ENCODE assay signal across 24 mouse cellular contexts in the genomic region with DNA sequence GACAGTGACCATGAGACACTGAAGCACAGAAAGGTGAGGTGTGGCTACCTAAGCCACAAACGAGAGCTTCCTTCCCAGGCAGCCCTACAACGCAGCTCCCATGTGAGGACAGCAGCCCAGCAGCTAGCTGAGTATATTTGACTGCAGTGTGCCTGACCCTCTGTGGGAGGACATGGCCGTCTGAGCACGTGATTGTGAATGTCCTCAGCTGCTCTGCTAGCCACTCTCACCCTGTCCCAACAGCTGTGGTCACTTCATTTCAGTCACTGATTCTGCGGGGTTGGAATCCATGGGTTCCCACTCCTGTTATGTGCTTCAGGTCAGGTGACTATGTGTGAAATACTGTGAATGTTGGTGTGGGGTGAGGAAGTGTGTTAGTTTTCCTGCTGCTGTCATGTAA. TPM values are rescaled to one million over a fixed set of nuclear protein-coding genes. Genes with fewer than 3 reads are reported as not detected.
DNase-seq lines count a peak whose midpoint lies in the region; ATAC-seq and TF ChIP-seq lines count a peak whose summit lies in the region.
"Had no signal": no experiment of that assay in that cellular context is flagged by ENCODE, and none has a peak within 500 bp of the region (broad histone marks: within the 10 kb centered on the region; RNA-seq: fewer than 3 reads in every experiment).

No protein-coding gene starts in this region.

- no peaks in the 10 kb centered on the region for H3K27me3 ChIP-seq in lung, embryonic 14.5 days (ENCODE audit: insufficient read depth, low read length)
- no peaks in the 10 kb centered on the region for H3K27me3 ChIP-seq in hindbrain, embryonic 13.5 days
- H3K27me3 ChIP-seq: embryonic facial prominence, embryonic 12.5 days; forebrain, embryonic 15.5 days; heart, embryonic 15.5 days; intestine, embryonic 15.5 days; liver, embryonic 15.5 days; midbrain, embryonic 13.5 days; Patski had no signal

- DNase-seq in kidney, adult 11 months: peak; percentile 11
- no peak for DNase-seq in kidney, adult 8-10 months
- peak; percentile 23 for DNase-seq in lung, embryonic 14.5 days
- no peak for DNase-seq in lung, postnatal 36 days
- peak; percentile 51 for DNase-seq in kidney, postnatal 10 days
- DNase-seq in lung, postnatal 4 days: peak; percentile 40 to 76
- DNase-seq: adrenal gland, postnatal 10 days; cerebellum, adult 9-10 months; cerebellum, postnatal 36 days; layer of hippocampus, adult 9-11 months; retina, postnatal 1 day; right cerebral cortex, postnatal 14 days had no signal

- 0 out of 2 replicates have a peak, but pooled peaks cover under 1% of the 10 kb centered on the region for H3K36me3 ChIP-seq in lung, embryonic 14.5 days (ENCODE audit: insufficient read depth)
- H3K36me3 ChIP-seq in hindbrain, embryonic 13.5 days: peaks cover 16% of the 10 kb centered on the region; the same call in 1 of the 2 replicates
- H3K36me3 ChIP-seq: embryonic facial prominence, embryonic 12.5 days; forebrain, embryonic 15.5 days; heart, embryonic 15.5 days; intestine, embryonic 15.5 days; liver, embryonic 15.5 days had no signal

- ATAC-seq in lung, embryonic 14.5 days (ENCODE audit: insufficient read depth): 0 out of 2 replicates have a peak, but pooled peaks have one; percentile 35
- no peak for ATAC-seq in hindbrain, embryonic 13.5 days (ENCODE audit: low FRiP score)
- ATAC-seq: forebrain, embryonic 15.5 days; hindbrain, postnatal 0 days; intestine, embryonic 15.5 days; midbrain, embryonic 13.5 days; Patski had no signal

- no peak for TF ChIP-seq CTCF in lung, embryonic 14.5 days (IDR thresholded peaks at IDR 0.05; ENCODE audit: low read depth)

- H3K27ac ChIP-seq in lung, embryonic 14.5 days (ENCODE audit: low read depth): no peak overlapping the region
- H3K27ac ChIP-seq in hindbrain, embryonic 13.5 days: no peak overlapping the region
- H3K27ac ChIP-seq: embryonic facial prominence, embryonic 12.5 days; forebrain, embryonic 10.5 days; forebrain, embryonic 15.5 days; heart, embryonic 10.5 days; heart, embryonic 15.5 days; hindbrain, postnatal 0 days; intestine, embryonic 15.5 days; liver, embryonic 15.5 days; macrophage; midbrain, embryonic 13.5 days had no signal

- no peak overlapping the region for H3K9ac ChIP-seq in lung, embryonic 14.5 days
- H3K9ac ChIP-seq in hindbrain, embryonic 13.5 days: no peak overlapping the region
- H3K9ac ChIP-seq: embryonic facial prominence, embryonic 12.5 days; forebrain, embryonic 15.5 days; heart, embryonic 15.5 days; intestine, embryonic 15.5 days; liver, embryonic 15.5 days; midbrain, embryonic 13.5 days had no signal

- WGBS in lung, embryonic 14.5 days: 49% methylated on average over 5 of the region's 5 CpGs
- 86% methylated on average over 5 of the region's 5 CpGs for WGBS in hindbrain, embryonic 13.5 days

- 0 out of 2 replicates have a peak, but pooled peaks cover 4% of the 10 kb centered on the region for H3K4me1 ChIP-seq in lung, embryonic 14.5 days (ENCODE audit: insufficient read depth)
- H3K4me1 ChIP-seq in hindbrain, embryonic 13.5 days (replicated peaks): peaks cover 5% of the 10 kb centered on the region
- H3K4me1 ChIP-seq: forebrain, embryonic 10.5 days; forebrain, embryonic 15.5 days had no signal

- H3K9me3 ChIP-seq in lung, embryonic 14.5 days (ENCODE audit: low read depth, low read length): no peaks in the 10 kb centered on the region
- H3K9me3 ChIP-seq in hindbrain, embryonic 13.5 days: no peaks in the 10 kb centered on the region
- H3K9me3 ChIP-seq: embryonic facial prominence, embryonic 12.5 days; forebrain, embryonic 10.5 days; forebrain, embryonic 15.5 days; heart, embryonic 10.5 days; heart, embryonic 15.5 days; intestine, embryonic 15.5 days; liver, embryonic 15.5 days; midbrain, embryonic 13.5 days had no signal

- H3K4me2 ChIP-seq in lung, embryonic 14.5 days: no peak overlapping the region
- no peak overlapping the region for H3K4me2 ChIP-seq in hindbrain, embryonic 13.5 days
- H3K4me2 ChIP-seq: embryonic facial prominence, embryonic 12.5 days; forebrain, embryonic 15.5 days; heart, embryonic 15.5 days; intestine, embryonic 15.5 days; liver, embryonic 15.5 days; midbrain, embryonic 13.5 days had no signal

- H3K4me3 ChIP-seq in lung, embryonic 14.5 days (ENCODE audit: low read depth, low read length): no peak overlapping the region
- no peak overlapping the region for H3K4me3 ChIP-seq in hindbrain, embryonic 13.5 days
- H3K4me3 ChIP-seq: embryonic facial prominence, embryonic 12.5 days; forebrain, embryonic 10.5 days; forebrain, embryonic 15.5 days; heart, embryonic 10.5 days; heart, embryonic 15.5 days; intestine, embryonic 15.5 days; liver, embryonic 15.5 days; midbrain, embryonic 13.5 days had no signal

RNA-seq across cellular contexts. Expression of a gene that starts 18.4 kb away (rescaled TPM):
- 3.3 and 3.4 TPM in 2 replicates for polyA plus RNA-seq in lung, embryonic 14.5 days (2014; fragmentation: Nextera tagmentation; extraction: Ambion mirVana)
- polyA plus RNA-seq in hindbrain, embryonic 13.5 days (2015; fragmentation: Nextera tagmentation; extraction: Ambion mirVana): 3.5 TPM in 2 replicates

Comparison
In these comparisons a context has a peak if more than half of its experiments do, and no peak if none do; other contexts are left out.
1. DNase-seq: peak in kidney, adult 11 months (single experiment), lung, embryonic 14.5 days (single experiment), kidney, postnatal 10 days (single experiment) and lung, postnatal 4 days (2 of 2); none in kidney, adult 8-10 months (0 of 2) and lung, postnatal 36 days (single experiment).